Mouse (Mus musculus) midbrain, embryonic 14.5 days (tissue): ENCODE results near the gene Gen1. TPM values are rescaled to one million over a fixed set of nuclear protein-coding genes. Genes with fewer than 3 reads are reported as not detected.

ENCODE experiments used
- ATAC-seq: fragments of 200-750 bp; cut with Nextera tagmentation; 2 replicates; pipeline ENCODE4 v1.8.0; 2017; ENCODE audit warnings: moderate number of reproducible peaks, moderate library complexity; ENCODE audit not compliant: low FRiP score, low TSS enrichment
- DNase-seq: peaks from one replicate; pipeline ENCODE4 v3.0.0-alpha.2; 2015
- H3K27ac ChIP-seq: fragments of 300-500 bp; sonication (generic); replicated peaks from 2 replicates; pipeline ENCODE4 v1.5.1; 2014; ENCODE audit warnings: mild to moderate bottlenecking, low read depth, low read length, moderate library complexity
- H3K27me3 ChIP-seq: fragments of 300-500 bp; sonication (generic); 2 replicates; pipeline ENCODE4 v1.6.1; 2014; ENCODE audit warnings: low read length, control low read depth, mixed read lengths; ENCODE audit not compliant: control insufficient read depth, insufficient read depth
- H3K36me3 ChIP-seq: fragments of 300-500 bp; sonication (generic); 2 replicates; pipeline ENCODE4 v1.6.1; 2014; ENCODE audit warnings: low read length, control low read depth; ENCODE audit not compliant: control insufficient read depth, insufficient read depth
- H3K4me1 ChIP-seq: fragments of 300-500 bp; sonication (generic); 2 replicates; pipeline ENCODE4 v1.6.1; 2014; ENCODE audit warnings: mild to moderate bottlenecking, antibody characterized with exemption, low read length, control low read depth; ENCODE audit not compliant: control insufficient read depth, insufficient read depth
- H3K4me2 ChIP-seq: fragments of 300-500 bp; sonication (generic); 2 replicates; pipeline ENCODE4 v1.6.1; 2014; ENCODE audit warnings: mild to moderate bottlenecking, low read length, moderate library complexity
- H3K4me3 ChIP-seq: fragments of 300-500 bp; sonication (generic); replicated peaks from 2 replicates; pipeline ENCODE4 v1.5.1; 2014; ENCODE audit warnings: low read depth, low read length
- H3K9ac ChIP-seq: fragments of 300-500 bp; sonication (generic); replicated peaks from 2 replicates; pipeline ENCODE4 v1.6.1; 2014; ENCODE audit warnings: mild to moderate bottlenecking, low read length, moderate library complexity
- H3K9me3 ChIP-seq: fragments of 300-500 bp; sonication (generic); 2 replicates; pipeline ENCODE4 v1.6.1; 2016; ENCODE audit warnings: low read length, control low read depth, mixed read lengths; ENCODE audit not compliant: control insufficient read depth
- WGBS: fragments of 180-500 bp; shearing (Covaris S2); extraction: QIAGEN DNeasy Blood & Tissue Kit; methylation state at CpG from one replicate; pipeline ENCODE4 v1.1.7; 2014; 5-methylcytosine and 5-hydroxymethylcytosine counted together
- polyA plus RNA-seq: library from polyadenylated mRNA; unstranded; fragments of >200 nt; fragmentation: Nextera tagmentation; extraction: Ambion mirVana; gene quantifications from 2 replicates; pipeline ENCODE4 v1.2.1, GENCODE M21; 2014

Gene Gen1
- polyA plus RNA-seq, 1 experiment from 2014 or later: 4.3 TPM

DNA sequence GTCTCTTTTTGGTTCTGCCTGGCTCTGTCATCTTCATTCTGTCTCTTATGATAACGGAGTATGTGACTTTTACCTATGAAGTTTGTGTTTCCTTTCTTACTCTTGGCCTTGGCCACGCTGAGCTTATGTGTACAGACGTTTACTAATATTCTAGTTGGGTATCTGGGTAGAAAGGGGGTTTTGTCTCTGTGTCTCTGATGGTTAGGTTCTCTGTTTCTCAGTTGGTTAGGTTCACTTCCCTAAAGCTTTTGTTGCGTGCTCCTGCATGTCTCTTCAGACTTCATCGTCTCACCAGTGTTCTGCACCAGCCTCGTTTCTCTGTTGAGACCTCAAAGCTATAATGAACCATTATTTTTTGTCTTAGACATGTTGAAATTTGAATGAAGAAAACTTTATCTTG, 11.6 kb upstream of the Gen1 start:
- H3K4me3 ChIP-seq: no peak overlapping the region
- no peak overlapping the region for H3K9ac ChIP-seq
- no peaks in the 10 kb centered on the region for H3K4me1 ChIP-seq
- H3K27ac ChIP-seq: no peak overlapping the region
- H3K36me3 ChIP-seq: peaks cover 62% of the 10 kb centered on the region
- ATAC-seq (no peak), DNase-seq (no peak)
- WGBS: 95% methylated on average over 6 of the region's 6 CpGs
- no peak overlapping the region for H3K4me2 ChIP-seq
- H3K27me3 ChIP-seq: no peaks in the 10 kb centered on the region
- H3K9me3 ChIP-seq: no peaks in the 10 kb centered on the region

DNA sequence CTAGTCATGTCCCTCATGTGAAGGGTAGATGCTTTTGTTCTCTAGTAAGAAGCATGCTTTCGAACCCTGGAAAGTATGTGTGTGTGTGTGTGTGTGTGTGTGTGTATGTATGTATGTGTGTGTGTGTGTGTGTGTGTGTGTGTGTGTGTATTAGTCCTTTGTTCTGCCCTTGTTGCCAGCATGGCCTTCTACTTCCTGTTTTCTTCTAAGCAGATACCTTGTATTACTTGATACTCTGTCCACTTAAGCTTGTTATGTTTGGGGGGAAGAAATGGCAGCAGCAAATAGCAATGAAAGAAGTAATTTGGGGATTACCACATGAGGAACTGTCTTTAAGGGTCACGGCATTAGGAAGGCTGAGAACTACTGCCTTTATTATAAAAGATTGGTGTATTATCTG, 11.0 kb upstream of the Gen1 start:
- Histone ChIP-seq H3K27me3 (no peaks in the 10 kb centered on the region), H3K4me1 (no peaks in the 10 kb centered on the region), H3K9me3 (no peaks in the 10 kb centered on the region), H3K9ac (no peak overlapping the region), H3K4me2 (no peak overlapping the region), H3K4me3 (no peak overlapping the region), H3K36me3 (peaks cover 59% of the 10 kb centered on the region), H3K27ac (no peak overlapping the region)
- ATAC-seq: no peak
- 91% methylated on average over 2 of the region's 2 CpGs for WGBS
- DNase-seq: no peak

DNA sequence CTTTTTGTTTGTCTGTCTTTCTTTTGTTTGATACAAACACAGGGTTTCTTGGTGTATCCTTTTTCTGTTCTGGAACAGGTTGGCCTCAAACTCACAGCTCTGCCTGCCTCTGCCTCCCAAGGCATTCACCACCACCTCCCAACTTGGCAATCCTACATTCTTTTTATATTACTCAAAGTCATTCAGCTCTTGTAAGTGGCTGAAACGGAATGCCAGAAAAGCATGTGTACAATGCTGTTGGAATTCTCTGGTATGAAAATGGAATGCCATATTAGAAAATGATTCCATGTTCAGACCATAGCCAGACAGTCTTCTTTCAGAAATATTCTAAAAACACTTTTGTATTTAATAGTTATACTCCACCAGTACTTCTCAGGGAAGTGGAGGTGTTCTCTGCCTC, 7.6 kb upstream of the Gen1 start:
- WGBS: 86% methylated on average over 1 of the region's 1 CpGs
- no peak for ATAC-seq
- no peaks in the 10 kb centered on the region for H3K9me3 ChIP-seq

DNA sequence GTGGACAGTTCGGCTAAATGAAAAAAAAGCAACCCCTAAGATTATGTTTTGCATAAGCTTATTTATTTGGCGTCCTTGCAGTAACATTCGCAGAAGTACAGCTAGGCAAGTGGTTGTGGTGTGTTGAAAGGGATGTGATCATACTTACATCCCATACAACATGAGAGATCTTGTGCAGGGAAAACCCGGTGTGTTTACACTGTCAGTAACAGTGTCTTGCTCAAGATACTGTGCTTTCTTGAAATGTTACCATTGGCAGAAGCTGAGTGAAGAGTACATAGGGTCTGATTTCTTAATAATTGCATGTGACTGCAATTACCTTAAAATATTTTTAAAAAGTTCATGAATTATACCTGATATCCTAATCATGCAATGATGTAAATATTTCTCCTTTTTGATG, 7.0 kb upstream of the Gen1 start:
- Histone ChIP-seq H3K36me3 (peaks cover 25% of the 10 kb centered on the region), H3K9ac (no peak overlapping the region), H3K27ac (no peak overlapping the region), H3K9me3 (no peaks in the 10 kb centered on the region), H3K4me3 (no peak overlapping the region), H3K4me1 (peaks cover 15% of the 10 kb centered on the region), H3K27me3 (no peaks in the 10 kb centered on the region), H3K4me2 (no peak overlapping the region)
- no peak for DNase-seq
- no peak for ATAC-seq
- WGBS: 91% methylated on average over 4 of the region's 4 CpGs

More for the DNA sequence above, 7.6 kb upstream of the Gen1 start:
- H3K27ac ChIP-seq: no peak overlapping the region
- no peak for DNase-seq
- no peaks in the 10 kb centered on the region for H3K27me3 ChIP-seq
- no peak overlapping the region for H3K9ac ChIP-seq
- H3K4me2 ChIP-seq: no peak overlapping the region
- H3K4me1 ChIP-seq: peaks cover 9% of the 10 kb centered on the region
- H3K4me3 ChIP-seq: no peak overlapping the region
- peaks cover 29% of the 10 kb centered on the region for H3K36me3 ChIP-seq

DNA sequence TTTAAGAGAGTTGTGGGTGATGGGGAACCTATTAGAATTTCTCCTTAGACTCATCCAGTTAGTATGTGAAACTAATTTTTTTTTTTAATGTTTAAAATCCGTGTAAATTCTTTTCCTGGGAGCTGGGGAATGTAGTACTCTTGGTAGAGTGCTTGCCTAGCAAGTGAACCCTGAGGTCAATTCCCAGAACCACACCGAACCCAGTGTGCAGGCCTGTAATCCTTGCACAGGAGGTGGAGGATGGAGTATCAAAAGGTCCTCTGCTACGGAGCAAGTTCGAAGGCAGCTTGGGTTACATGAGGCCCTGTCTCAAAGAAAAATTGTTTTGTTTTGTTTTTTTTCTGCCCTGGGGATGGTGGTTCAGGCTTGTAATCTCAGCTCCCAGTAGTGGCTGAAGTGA, 1.4 kb upstream of the Gen1 start:
- peaks cover 30% of the 10 kb centered on the region for H3K4me1 ChIP-seq
- DNase-seq: peak; percentile 11
- ATAC-seq: no peak
- peak overlapping the region; percentile 94 for H3K9ac ChIP-seq
- peak overlapping the region; percentile 94 for H3K4me2 ChIP-seq
- no peak overlapping the region for H3K27ac ChIP-seq
- no peaks in the 10 kb centered on the region for H3K27me3 ChIP-seq
- peak overlapping the region; percentile 91 for H3K4me3 ChIP-seq
- no peaks in the 10 kb centered on the region for H3K9me3 ChIP-seq
- no peaks in the 10 kb centered on the region for H3K36me3 ChIP-seq
- 2% methylated on average over 4 of the region's 4 CpGs for WGBS

DNA sequence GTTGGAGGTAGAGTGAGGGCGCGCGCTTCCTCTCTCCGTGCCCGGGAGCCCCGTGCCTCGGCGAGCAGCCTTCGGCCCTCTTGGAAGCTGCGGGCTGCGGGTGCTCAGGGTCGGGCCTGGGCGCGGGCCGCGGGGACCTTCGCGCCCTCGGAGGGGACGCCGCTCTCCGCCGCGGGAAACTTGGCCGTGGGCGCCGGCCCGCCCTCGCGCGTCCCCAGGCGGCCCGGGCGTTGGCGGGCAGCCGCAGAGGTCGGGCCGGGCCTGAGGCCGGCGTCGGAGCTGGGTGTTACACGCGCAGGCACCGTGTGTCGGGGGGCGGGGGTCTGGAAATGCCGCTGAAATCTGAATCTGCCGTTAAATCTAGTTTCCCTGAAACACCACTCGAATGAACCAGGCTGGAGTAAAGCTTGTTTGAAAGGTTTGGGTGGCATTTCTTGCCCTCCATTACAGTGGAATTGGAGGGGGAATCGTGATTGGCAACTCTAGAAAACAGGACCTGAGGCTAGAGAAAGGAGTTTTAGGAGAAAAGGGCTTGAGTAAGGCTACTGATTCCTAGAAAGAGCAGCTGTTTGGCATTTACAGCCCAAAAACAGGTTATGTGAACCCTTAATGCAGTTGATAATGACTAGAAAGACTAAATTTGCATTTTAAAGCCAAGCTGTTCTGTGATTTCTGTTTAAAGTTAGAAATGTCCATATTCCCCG, 833 bp upstream of the Gen1 start:
- H3K4me1 ChIP-seq: peaks cover 30% of the 10 kb centered on the region
- H3K4me3 ChIP-seq: peak overlapping the region; percentile 91
- WGBS: under 1% methylated on average over 51 of the region's 51 CpGs
- peak overlapping the region; percentile 94 for H3K9ac ChIP-seq
- ATAC-seq (peak; percentile 64), DNase-seq (peak; percentile 70)
- no peaks in the 10 kb centered on the region for H3K36me3 ChIP-seq
- no peaks in the 10 kb centered on the region for H3K9me3 ChIP-seq
- no peaks in the 10 kb centered on the region for H3K27me3 ChIP-seq
- H3K27ac ChIP-seq: peak overlapping the region; percentile 92
- H3K4me2 ChIP-seq: peak overlapping the region; percentile 94

DNA sequence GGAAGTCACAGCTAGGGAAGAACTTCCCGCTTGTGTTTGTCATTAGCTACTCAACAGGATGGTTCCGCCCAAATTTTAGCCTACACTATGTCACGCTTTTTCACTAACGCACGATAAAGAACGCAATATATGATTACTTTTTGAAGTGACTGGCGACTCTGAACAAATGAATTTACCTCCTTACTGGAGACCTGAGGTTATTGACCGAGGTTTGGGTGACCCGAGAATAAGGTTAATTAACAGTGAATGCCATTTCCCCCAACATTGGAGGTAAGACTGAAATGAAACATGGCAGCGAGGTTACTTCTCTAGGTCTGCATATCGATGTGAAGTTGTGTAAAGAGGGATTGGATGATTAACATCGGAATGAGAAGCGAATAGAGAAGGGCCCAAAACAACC, 706 bp downstream of the Gen1 start:
- ATAC-seq: no peak
- 5% methylated on average over 13 of the region's 13 CpGs for WGBS
- H3K9me3 ChIP-seq: no peaks in the 10 kb centered on the region
- no peaks in the 10 kb centered on the region for H3K27me3 ChIP-seq
- H3K4me1 ChIP-seq: peaks cover 30% of the 10 kb centered on the region
- no peak for DNase-seq
- no peaks in the 10 kb centered on the region for H3K36me3 ChIP-seq
- H3K4me2 ChIP-seq: peak overlapping the region; percentile 94
- H3K4me3 ChIP-seq: peak overlapping the region; percentile 91
- H3K27ac ChIP-seq: no peak overlapping the region
- no peak overlapping the region for H3K9ac ChIP-seq

DNA sequence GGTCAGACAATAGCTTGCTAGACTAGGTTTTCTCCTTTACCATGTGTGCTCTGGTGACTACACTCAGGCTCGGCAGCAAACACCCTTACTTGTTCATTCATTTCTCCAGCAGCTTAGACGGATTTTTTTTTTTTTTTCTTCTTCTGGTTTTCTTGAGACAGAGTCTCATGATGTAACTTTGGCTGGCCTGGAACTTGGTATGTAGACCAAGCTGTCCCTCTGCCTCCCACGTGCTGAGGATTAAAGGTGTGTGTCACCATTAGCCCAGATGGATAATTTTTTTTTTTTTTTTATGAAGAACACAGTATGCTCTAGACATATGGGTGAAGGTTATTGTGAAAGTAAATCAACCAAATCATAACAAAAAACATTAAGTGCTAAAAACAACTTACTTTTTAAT, 15.3 kb downstream of the Gen1 start:
- 72% methylated on average over 3 of the region's 3 CpGs for WGBS
- no peak overlapping the region for H3K27ac ChIP-seq
- H3K4me1 ChIP-seq: no peaks in the 10 kb centered on the region
- no peak overlapping the region for H3K4me2 ChIP-seq
- no peak overlapping the region for H3K9ac ChIP-seq
- DNase-seq (no peak), ATAC-seq (no peak)
- no peaks in the 10 kb centered on the region for H3K27me3 ChIP-seq
- peaks cover 3% of the 10 kb centered on the region; the same call in 1 of the 2 replicates for H3K36me3 ChIP-seq
- no peaks in the 10 kb centered on the region for H3K9me3 ChIP-seq
- no peak overlapping the region for H3K4me3 ChIP-seq

DNA sequence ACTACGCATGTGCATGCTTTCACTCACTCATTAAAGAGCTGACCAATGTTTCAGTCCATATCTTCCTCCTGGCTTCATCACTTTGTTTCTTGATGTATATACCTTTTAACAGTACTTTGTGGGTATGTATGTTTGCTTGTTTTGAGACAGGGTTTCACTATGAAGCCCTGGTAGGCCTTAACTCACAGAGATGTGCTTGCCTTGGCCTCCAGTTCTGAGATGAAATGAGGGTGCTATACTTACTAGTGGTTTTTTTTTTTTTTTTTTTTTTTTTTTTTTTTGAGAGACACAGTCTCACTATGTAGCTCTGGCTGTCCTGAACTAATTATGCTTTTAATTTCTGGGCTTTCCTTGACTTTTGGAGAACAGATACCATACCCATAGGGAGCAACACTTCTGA, 18.1 kb downstream of the Gen1 start:
- H3K4me2 ChIP-seq: no peak overlapping the region
- peaks cover 3% of the 10 kb centered on the region; the same call in 1 of the 2 replicates for H3K36me3 ChIP-seq
- no peak for DNase-seq
- H3K4me1 ChIP-seq: no peaks in the 10 kb centered on the region
- H3K9ac ChIP-seq: no peak overlapping the region
- 100% methylated on average over 1 of the region's 1 CpGs for WGBS
- H3K27ac ChIP-seq: no peak overlapping the region
- no peak for ATAC-seq
- no peaks in the 10 kb centered on the region for H3K9me3 ChIP-seq
- no peak overlapping the region for H3K4me3 ChIP-seq
- no peaks in the 10 kb centered on the region for H3K27me3 ChIP-seq
